Mouse (Mus musculus) stomach, postnatal 0 days (tissue): Measurements from ENCODE around the gene Olfr692. TPM values are rescaled to one million over a fixed set of nuclear protein-coding genes. Genes with fewer than 3 reads are reported as not detected.

ENCODE experiments used
- ATAC-seq: fragments of 200-750 bp; cut with Nextera tagmentation; 2 replicates; pipeline ENCODE4 v1.8.0; 2017; ENCODE audit not compliant: low FRiP score, low TSS enrichment
- DNase-seq: peaks from one replicate; pipeline ENCODE4 v3.0.0-alpha.2; 2016; ENCODE audit warnings: low spot score
- H3K27ac ChIP-seq: fragments of 300-500 bp; sonication (generic); replicated peaks from 2 replicates; pipeline ENCODE4 v1.5.1; 2014; ENCODE audit warnings: mild to moderate bottlenecking, control low read depth
- H3K27me3 ChIP-seq: fragments of 300-500 bp; sonication (generic); 2 replicates; pipeline ENCODE4 v1.6.1; 2014; ENCODE audit warnings: low read length; ENCODE audit not compliant: control insufficient read depth, insufficient read depth
- H3K36me3 ChIP-seq: fragments of 300-500 bp; sonication (generic); 2 replicates; pipeline ENCODE4 v1.6.1; 2014; ENCODE audit warnings: low read length, mixed read lengths; ENCODE audit not compliant: control insufficient read depth, insufficient read depth
- H3K4me1 ChIP-seq: fragments of 300-500 bp; sonication (generic); replicated peaks from 2 replicates; pipeline ENCODE4 v1.6.1; 2014; ENCODE audit warnings: antibody characterized with exemption; ENCODE audit not compliant: control insufficient read depth, insufficient read depth
- H3K4me2 ChIP-seq: fragments of 300-500 bp; sonication (generic); replicated peaks from 2 replicates; pipeline ENCODE4 v1.6.1; 2014; ENCODE audit warnings: low read depth, mild to moderate bottlenecking, control low read depth, moderate library complexity
- H3K4me3 ChIP-seq: fragments of 300-500 bp; sonication (generic); 2 replicates; pipeline ENCODE4 v1.5.1; 2014; ENCODE audit warnings: low read depth, low read length, control low read depth
- H3K9ac ChIP-seq: fragments of 300-500 bp; sonication (generic); 2 replicates; pipeline ENCODE4 v1.6.1; 2014; ENCODE audit warnings: mild to moderate bottlenecking, low read length, control low read depth, mixed read lengths
- H3K9me3 ChIP-seq: fragments of 300-500 bp; sonication (generic); 2 replicates; pipeline ENCODE4 v1.6.1; 2016; ENCODE audit warnings: low read length; ENCODE audit not compliant: control insufficient read depth
- CTCF ChIP-seq: IDR thresholded peaks from 2 replicates; pipeline ENCODE4 v1.5.1; 2016; ENCODE audit warnings: antibody characterized with exemption, low read depth, mild to moderate bottlenecking, moderate library complexity
- EP300 ChIP-seq: optimal IDR thresholded peaks from 2 replicates; pipeline ENCODE3; 2016; ENCODE audit warnings: antibody characterized with exemption
- WGBS: fragments of 180-500 bp; shearing (Covaris S2); extraction: QIAGEN DNeasy Blood & Tissue Kit; methylation state at CpG from one replicate; pipeline ENCODE4 v1.1.7; 2014; 5-methylcytosine and 5-hydroxymethylcytosine counted together
- polyA plus RNA-seq: library from polyadenylated mRNA; unstranded; fragments of >200 nt; fragmentation: Nextera tagmentation; extraction: Ambion mirVana; gene quantifications from 2 replicates; pipeline ENCODE4 v1.2.1, GENCODE M21; 2015

Olfr692 gene
- polyA plus RNA-seq, 1 experiment from 2014 or later: not detected

- WGBS: 71% methylated on average over 1 of the region's 1 CpGs
- H3K36me3 ChIP-seq: peaks cover 10% of the 10 kb centered on the region
- no peak for ATAC-seq
Measured at GRCm38 (mm10) chr7:105374866-105375265, 6.8 kb downstream of the Olfr692 start, which contains the start of gene Gm5901. Gm5901 (plus strand) TSS chr7:105375038.

GRCm38 (mm10) chr7:105380329-105380728 lies 12.3 kb downstream of the Olfr692 start:
- H3K9me3 ChIP-seq: no peaks in the 10 kb centered on the region
- ATAC-seq: no peak
- 90% methylated on average over 3 of the region's 3 CpGs for WGBS
- no peak overlapping the region for H3K27ac ChIP-seq
- TF ChIP-seq CTCF: no peak
- TF ChIP-seq EP300: no peak
- H3K4me2 ChIP-seq: no peak overlapping the region
- no peak overlapping the region for H3K4me3 ChIP-seq
- peaks cover 37% of the 10 kb centered on the region for H3K36me3 ChIP-seq
- no peaks in the 10 kb centered on the region for H3K27me3 ChIP-seq
- H3K9ac ChIP-seq: no peak overlapping the region
- H3K4me1 ChIP-seq: no peaks in the 10 kb centered on the region
- no peak for DNase-seq

More at GRCm38 (mm10) chr7:105374866-105375265, 6.8 kb downstream of the Olfr692 start, which contains the start of gene Gm5901:
- no peaks in the 10 kb centered on the region for H3K27me3 ChIP-seq
- H3K9ac ChIP-seq: no peak within 1 kb of the TSS
- no peaks in the 10 kb centered on the region for H3K4me1 ChIP-seq
- TF ChIP-seq CTCF (no peak), EP300 (no peak)
- DNase-seq: no peak
- H3K4me3 ChIP-seq: no peak within 1 kb of the TSS
- H3K4me2 ChIP-seq: no peak within 1 kb of the TSS
- H3K27ac ChIP-seq: no peak within 1 kb of the TSS
- no peaks in the 10 kb centered on the region for H3K9me3 ChIP-seq

GRCm38 (mm10) chr7:105387696-105388095 lies 19.7 kb downstream of the Olfr692 start:
- no peaks in the 10 kb centered on the region for H3K4me1 ChIP-seq
- no peak overlapping the region for H3K4me2 ChIP-seq
- no peak overlapping the region for H3K9ac ChIP-seq
- peaks cover 36% of the 10 kb centered on the region for H3K36me3 ChIP-seq
- ATAC-seq (no peak), DNase-seq (no peak)
- WGBS: 92% methylated on average over 2 of the region's 2 CpGs
- no peaks in the 10 kb centered on the region for H3K27me3 ChIP-seq
- H3K4me3 ChIP-seq: no peak overlapping the region
- no peak overlapping the region for H3K27ac ChIP-seq
- no peak for TF ChIP-seq CTCF
- TF ChIP-seq EP300: no peak
- no peaks in the 10 kb centered on the region for H3K9me3 ChIP-seq

- no peaks in the 10 kb centered on the region for H3K4me1 ChIP-seq
- H3K36me3 ChIP-seq: peaks cover 18% of the 10 kb centered on the region; the same call in 1 of the 2 replicates
- WGBS: 84% methylated on average over 2 of the region's 2 CpGs
- no peak overlapping the region for H3K9ac ChIP-seq
- no peak overlapping the region for H3K4me3 ChIP-seq
- DNase-seq (no peak), ATAC-seq (no peak)
- H3K4me2 ChIP-seq: no peak overlapping the region
- H3K27ac ChIP-seq: no peak overlapping the region
- no peaks in the 10 kb centered on the region for H3K27me3 ChIP-seq
- H3K9me3 ChIP-seq: no peaks in the 10 kb centered on the region
- TF ChIP-seq CTCF (no peak), EP300 (no peak)
Measured at GRCm38 (mm10) chr7:105390236-105390635, 22.2 kb downstream of the Olfr692 start.

GRCm38 (mm10) chr7:105394606-105395005 lies 26.6 kb downstream of the Olfr692 start:
- H3K4me1 ChIP-seq: no peaks in the 10 kb centered on the region
- H3K4me3 ChIP-seq: no peak overlapping the region
- no peaks in the 10 kb centered on the region; the same call in 1 of the 2 replicates for H3K36me3 ChIP-seq
- 42% methylated on average over 1 of the region's 1 CpGs for WGBS
- no peaks in the 10 kb centered on the region for H3K9me3 ChIP-seq
- H3K9ac ChIP-seq: no peak overlapping the region
- ATAC-seq: no peak
- DNase-seq: no peak
- H3K27ac ChIP-seq: no peak overlapping the region
- no peaks in the 10 kb centered on the region for H3K27me3 ChIP-seq
- no peak for TF ChIP-seq EP300
- no peak for TF ChIP-seq CTCF
- H3K4me2 ChIP-seq: no peak overlapping the region

- Histone ChIP-seq H3K9ac (no peak overlapping the region), H3K36me3 (no peaks in the 10 kb centered on the region), H3K9me3 (no peaks in the 10 kb centered on the region), H3K27ac (no peak overlapping the region), H3K4me1 (no peaks in the 10 kb centered on the region), H3K4me2 (no peak overlapping the region), H3K4me3 (no peak overlapping the region), H3K27me3 (no peaks in the 10 kb centered on the region)
- no peak for TF ChIP-seq CTCF
- TF ChIP-seq EP300: no peak
- no peak for DNase-seq
- ATAC-seq: no peak
Measured at GRCm38 (mm10) chr7:105395131-105395820, 27.2 kb downstream of the Olfr692 start.
